Mouse (Mus musculus) kidney, embryonic 16.5 days (tissue): Measurements from ENCODE around the gene Eif3k. TPM values are rescaled to one million over a fixed set of nuclear protein-coding genes. Genes with fewer than 3 reads are reported as not detected.

Source experiments
- ATAC-seq: fragments of 200-750 bp; cut with Nextera tagmentation; 2 replicates; pipeline ENCODE4 v1.8.0; 2017; ENCODE audit warnings: moderate TSS enrichment; ENCODE audit not compliant: low FRiP score, low TSS enrichment
- H3K27ac ChIP-seq: fragments of 300-500 bp; sonication (generic); 2 replicates; pipeline ENCODE4 v1.5.1; 2014; ENCODE audit warnings: low read length
- H3K27me3 ChIP-seq: fragments of 300-500 bp; sonication (generic); 2 replicates; pipeline ENCODE4 v1.6.1; 2014; ENCODE audit warnings: low read length, control low read depth, mixed read lengths; ENCODE audit not compliant: insufficient read depth
- H3K36me3 ChIP-seq: fragments of 300-500 bp; sonication (generic); 2 replicates; pipeline ENCODE4 v1.6.1; 2014; ENCODE audit warnings: low read length, control low read depth, mixed read lengths; ENCODE audit not compliant: insufficient read depth
- H3K4me1 ChIP-seq: fragments of 300-500 bp; sonication (generic); 2 replicates; pipeline ENCODE4 v1.6.1; 2014; ENCODE audit warnings: low read length, control low read depth, mixed read lengths; ENCODE audit not compliant: insufficient read depth
- H3K4me2 ChIP-seq: fragments of 300-500 bp; sonication (generic); replicated peaks from 2 replicates; pipeline ENCODE4 v1.6.1; 2014; ENCODE audit warnings: low read depth, low read length
- H3K4me3 ChIP-seq: fragments of 300-500 bp; sonication (generic); 2 replicates; pipeline ENCODE4 v1.5.1; 2014; ENCODE audit warnings: mild to moderate bottlenecking, low read length
- H3K9ac ChIP-seq: fragments of 300-500 bp; sonication (generic); replicated peaks from 2 replicates; pipeline ENCODE4 v1.6.1; 2014; ENCODE audit warnings: low read length
- H3K9me3 ChIP-seq: fragments of 300-500 bp; sonication (generic); 2 replicates; pipeline ENCODE4 v1.6.1; 2016; ENCODE audit warnings: low read length, control low read depth
- WGBS: fragments of 180-500 bp; shearing (Covaris S2); extraction: QIAGEN DNeasy Blood & Tissue Kit; methylation state at CpG from one replicate; pipeline ENCODE4 v1.1.7; 2014; 5-methylcytosine and 5-hydroxymethylcytosine counted together
- polyA plus RNA-seq: library from polyadenylated mRNA; unstranded; fragments of >200 nt; fragmentation: Nextera tagmentation; extraction: Ambion mirVana; gene quantifications from 2 replicates; pipeline ENCODE4 v1.2.1, GENCODE M21; 2015

The Eif3k gene
- polyA plus RNA-seq: 406 and 407 TPM in 2 replicates

DNA sequence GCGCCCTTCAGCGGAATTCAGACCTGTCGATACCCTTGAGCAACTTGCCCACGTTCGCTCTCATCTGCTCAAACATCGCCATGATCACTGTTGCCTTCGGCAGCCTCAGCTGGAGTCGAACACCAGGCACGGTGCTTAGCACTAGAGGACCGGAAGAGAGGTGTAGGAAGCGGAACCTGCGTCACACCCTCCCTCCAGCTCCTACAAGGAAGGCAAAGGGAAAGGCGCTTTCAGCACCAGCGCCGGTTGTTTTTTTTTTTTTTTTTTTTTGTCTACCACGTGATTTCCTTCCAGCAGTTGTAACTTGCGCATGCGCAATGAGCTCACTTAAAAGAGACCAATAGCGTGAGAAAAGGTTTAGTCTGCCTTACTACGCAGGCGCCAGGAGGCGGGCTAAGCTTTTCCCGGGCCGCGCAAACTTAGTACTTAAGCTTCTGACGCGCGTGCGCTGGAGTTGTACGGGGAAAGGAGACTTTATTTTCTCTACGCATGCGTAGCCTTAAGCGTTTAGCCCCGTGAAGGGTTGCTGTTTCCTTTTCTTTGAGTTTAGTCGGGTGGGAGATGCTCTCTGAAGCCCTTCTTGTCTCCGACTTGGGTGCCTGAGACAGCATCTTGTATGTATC lies at the start of gene Eif3k, which contains the start of gene Map4k1:
Eif3k (minus strand) TSS at position 214 of the 623 bp plus-strand sequence.
Map4k1 (plus strand) TSS at position 400 of the 623 bp plus-strand sequence.
- Histone ChIP-seq H3K9me3 (no peaks in the 10 kb centered on the region), H3K9ac (peak within 1 kb of the TSS; percentile 95), H3K4me2 (peak within 1 kb of the TSS; percentile 99), H3K36me3 (peaks cover 30% of the 10 kb centered on the region), H3K27me3 (no peaks in the 10 kb centered on the region), H3K4me1 (peaks cover 21% of the 10 kb centered on the region), H3K4me3 (peak within 1 kb of the TSS; percentile 88), H3K27ac (peak within 1 kb of the TSS; percentile 90)
- peak; percentile 97 for ATAC-seq
- WGBS: under 1% methylated on average over 36 of the region's 36 CpGs

DNA sequence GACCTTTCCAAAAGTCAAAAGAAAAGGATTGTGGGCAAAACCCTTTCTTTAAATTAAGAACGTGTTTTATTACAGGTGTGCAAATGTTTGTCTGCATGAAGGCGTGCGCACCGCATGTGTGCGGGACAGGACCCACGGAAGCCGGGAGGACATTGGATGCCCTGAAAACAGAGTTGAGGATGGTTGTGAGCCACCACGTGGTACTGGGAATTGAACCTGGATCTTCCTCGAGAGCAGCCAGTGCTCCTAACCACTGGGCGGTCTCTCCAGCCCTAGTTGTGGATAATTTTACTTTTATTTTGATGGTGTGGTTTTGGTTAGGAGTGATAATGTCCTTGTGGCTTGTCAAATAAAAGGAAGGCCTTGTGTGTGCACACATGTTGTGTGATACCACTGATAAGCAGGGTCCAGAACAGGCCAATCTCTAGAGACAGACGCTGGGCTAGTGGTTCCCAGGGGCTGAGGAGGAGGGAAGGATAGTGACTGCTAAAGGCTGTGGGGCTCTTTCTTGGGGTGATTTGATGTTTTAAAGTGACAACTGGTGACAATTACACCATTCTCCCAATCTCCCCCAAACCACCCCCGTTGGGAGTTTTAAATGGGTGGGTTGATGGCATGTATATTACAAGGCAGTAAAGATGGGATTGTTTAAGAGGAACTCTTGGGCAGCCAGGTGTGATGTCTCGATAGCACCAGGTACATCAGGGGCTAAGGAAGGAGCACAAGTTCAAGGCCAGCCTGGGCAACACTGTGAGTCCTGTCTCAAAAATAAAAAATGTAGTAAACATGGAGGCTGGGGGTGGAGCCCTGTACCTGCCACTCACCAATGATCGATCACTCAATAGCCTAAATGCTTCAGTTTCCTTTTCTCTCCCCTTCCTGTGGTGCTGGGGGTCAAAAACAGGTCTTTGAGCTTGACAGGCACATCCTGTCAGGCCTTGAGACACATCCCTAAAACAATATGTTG lies 48.3 kb upstream of the Eif3k start:
- no peaks in the 10 kb centered on the region for H3K4me1 ChIP-seq
- no peaks in the 10 kb centered on the region for H3K9me3 ChIP-seq
- no peak overlapping the region for H3K9ac ChIP-seq
- 87% methylated on average over 14 of the region's 14 CpGs for WGBS
- H3K4me3 ChIP-seq: no peak overlapping the region
- H3K27ac ChIP-seq: no peak overlapping the region
- no peak for ATAC-seq
- no peak overlapping the region for H3K4me2 ChIP-seq
- H3K27me3 ChIP-seq: no peaks in the 10 kb centered on the region
- no peaks in the 10 kb centered on the region for H3K36me3 ChIP-seq

DNA sequence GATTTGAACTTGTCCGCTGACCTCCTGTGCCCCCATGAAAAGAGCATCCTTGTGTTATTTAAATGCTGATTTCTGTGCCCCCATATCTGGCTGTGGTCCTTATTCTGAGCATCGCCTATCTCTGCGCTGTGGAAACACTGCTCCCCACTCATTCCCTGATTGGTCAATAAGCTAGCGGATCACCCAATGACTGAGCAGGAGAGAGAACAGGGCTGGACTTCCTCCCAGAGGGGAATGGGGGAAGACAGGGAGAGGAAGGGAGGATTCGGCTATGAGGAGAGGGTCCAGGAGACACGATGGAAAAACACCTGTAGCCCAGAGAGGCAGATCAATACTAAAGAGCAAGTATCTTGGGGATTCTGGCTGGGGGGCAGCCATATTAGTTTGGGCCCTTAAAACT lies 47.1 kb upstream of the Eif3k start:
- no peak for ATAC-seq
- H3K9ac ChIP-seq: no peak overlapping the region
- no peaks in the 10 kb centered on the region for H3K4me1 ChIP-seq
- no peaks in the 10 kb centered on the region for H3K36me3 ChIP-seq
- 83% methylated on average over 6 of the region's 6 CpGs for WGBS
- no peak overlapping the region for H3K27ac ChIP-seq
- no peak overlapping the region for H3K4me3 ChIP-seq
- no peak overlapping the region for H3K4me2 ChIP-seq
- H3K27me3 ChIP-seq: no peaks in the 10 kb centered on the region
- no peaks in the 10 kb centered on the region for H3K9me3 ChIP-seq

DNA sequence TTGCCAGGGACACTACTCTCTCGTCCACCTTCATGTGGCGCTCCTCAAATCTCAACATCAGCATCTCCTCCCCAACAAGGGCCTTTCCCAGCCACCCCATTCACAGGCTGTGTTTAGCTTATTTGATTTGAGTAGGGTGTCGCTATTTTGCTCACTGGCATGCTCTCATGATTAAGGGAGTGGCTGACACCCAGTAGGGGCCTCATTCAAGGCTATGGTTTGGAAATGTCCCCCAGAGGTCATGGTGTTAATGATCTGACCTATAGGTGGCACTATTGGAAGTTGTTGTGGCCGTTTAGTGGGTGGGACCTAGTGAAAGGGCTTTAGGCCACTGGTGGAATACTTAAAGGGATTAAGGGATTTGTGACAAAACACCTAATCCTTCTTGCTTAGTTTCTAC lies 45.1 kb upstream of the Eif3k start:
- Histone ChIP-seq H3K4me1 (no peaks in the 10 kb centered on the region), H3K4me2 (no peak overlapping the region), H3K27me3 (no peaks in the 10 kb centered on the region), H3K27ac (no peak overlapping the region), H3K9me3 (no peaks in the 10 kb centered on the region), H3K9ac (no peak overlapping the region), H3K4me3 (no peak overlapping the region), H3K36me3 (no peaks in the 10 kb centered on the region)
- ATAC-seq: no peak
- WGBS: 85% methylated on average over 4 of the region's 4 CpGs

DNA sequence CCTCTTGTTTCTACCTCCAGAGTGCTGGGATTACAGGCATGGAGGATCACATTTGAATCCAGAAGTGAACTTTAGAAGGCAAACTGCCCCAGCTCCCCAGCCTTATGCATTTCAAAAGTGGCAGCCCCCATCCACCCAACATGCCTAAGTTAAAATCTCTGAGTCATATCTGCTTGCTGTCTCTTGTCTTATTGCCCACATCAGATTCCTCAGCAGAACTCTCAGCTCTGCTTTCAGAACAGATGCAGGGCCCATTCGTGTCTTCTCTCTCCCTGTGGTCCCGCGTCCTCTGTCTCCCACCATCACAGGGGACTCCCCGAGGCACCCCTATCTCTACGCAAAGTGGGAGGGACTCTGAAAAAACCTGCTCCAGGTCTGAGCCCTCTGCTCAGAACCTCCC lies 44.5 kb upstream of the Eif3k start:
- Histone ChIP-seq H3K27ac (no peak overlapping the region), H3K4me1 (no peaks in the 10 kb centered on the region), H3K4me2 (no peak overlapping the region), H3K9ac (no peak overlapping the region), H3K4me3 (no peak overlapping the region), H3K9me3 (no peaks in the 10 kb centered on the region), H3K36me3 (no peaks in the 10 kb centered on the region), H3K27me3 (no peaks in the 10 kb centered on the region)
- 91% methylated on average over 5 of the region's 5 CpGs for WGBS
- no peak for ATAC-seq

DNA sequence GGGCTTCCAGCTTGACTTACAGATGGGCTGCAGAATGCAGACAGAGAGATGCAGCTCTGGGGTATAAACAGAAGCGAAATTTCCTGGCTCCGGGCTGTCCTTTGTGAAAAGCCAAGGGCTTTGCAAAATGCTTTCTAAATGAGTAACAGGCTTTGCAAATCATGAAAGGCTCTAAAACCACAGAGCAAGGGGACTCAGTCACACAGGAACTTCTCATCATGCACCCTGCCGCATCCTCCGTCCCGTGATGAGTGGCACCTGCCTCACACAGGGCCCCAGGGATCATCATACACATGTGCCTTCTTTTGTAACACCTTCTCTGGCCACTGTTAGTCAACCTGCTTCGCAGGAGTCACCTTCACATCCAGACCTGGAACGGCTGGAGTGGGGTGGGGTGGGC lies 43.9 kb upstream of the Eif3k start:
- Histone ChIP-seq H3K9ac (no peak overlapping the region), H3K4me1 (no peaks in the 10 kb centered on the region), H3K4me2 (no peak overlapping the region), H3K9me3 (no peaks in the 10 kb centered on the region), H3K27ac (no peak overlapping the region), H3K4me3 (no peak overlapping the region), H3K36me3 (no peaks in the 10 kb centered on the region), H3K27me3 (peaks cover 6% of the 10 kb centered on the region)
- ATAC-seq: no peak
- WGBS: 80% methylated on average over 7 of the region's 7 CpGs

DNA sequence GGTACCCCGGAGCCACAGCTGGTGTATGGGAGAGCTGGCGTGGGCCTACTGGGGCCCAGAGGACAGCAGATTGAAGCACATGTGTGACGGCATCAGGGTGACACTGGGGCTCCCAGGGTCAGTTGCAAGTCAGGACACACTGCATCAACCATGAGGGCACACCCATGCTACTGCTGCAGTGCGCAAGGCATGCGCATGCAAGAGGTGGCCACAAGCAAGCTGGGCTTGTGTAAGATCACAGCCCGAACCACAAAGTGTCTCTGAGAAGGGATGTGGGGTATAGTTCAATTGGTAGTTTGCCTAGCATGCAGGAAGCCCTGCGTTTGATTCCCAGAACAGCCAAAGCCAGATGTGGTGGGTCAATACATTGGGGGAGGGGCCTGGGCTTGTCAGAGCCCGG lies 41.9 kb upstream of the Eif3k start:
- WGBS: 88% methylated on average over 8 of the region's 8 CpGs
- H3K27ac ChIP-seq: no peak overlapping the region
- peaks cover 26% of the 10 kb centered on the region for H3K27me3 ChIP-seq
- H3K4me2 ChIP-seq: no peak overlapping the region
- no peak overlapping the region for H3K9ac ChIP-seq
- no peak for ATAC-seq
- H3K4me1 ChIP-seq: peaks cover 4% of the 10 kb centered on the region
- no peaks in the 10 kb centered on the region for H3K9me3 ChIP-seq
- H3K36me3 ChIP-seq: no peaks in the 10 kb centered on the region
- no peak overlapping the region for H3K4me3 ChIP-seq

DNA sequence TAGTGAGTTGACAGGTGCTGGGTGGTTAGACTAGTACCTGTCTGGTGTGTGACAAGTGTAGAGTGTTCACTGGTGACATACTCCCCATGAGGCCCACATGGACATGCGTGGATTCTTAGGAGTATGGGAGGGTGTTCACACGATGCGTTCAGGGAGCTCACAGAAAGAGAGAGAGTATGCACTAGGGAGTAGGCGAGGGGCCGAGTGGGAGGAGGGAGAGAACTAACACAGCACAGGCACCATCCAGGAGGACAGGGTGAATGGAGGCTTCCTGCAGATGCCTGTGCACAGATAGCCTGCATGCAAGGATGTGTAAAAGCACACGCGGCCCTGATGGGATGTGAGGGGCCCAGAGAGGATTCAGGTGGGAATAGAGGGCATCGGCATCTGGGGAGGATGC lies 40.8 kb upstream of the Eif3k start:
- Histone ChIP-seq H3K4me2 (no peak overlapping the region), H3K9me3 (no peaks in the 10 kb centered on the region), H3K4me1 (peaks cover 4% of the 10 kb centered on the region), H3K27ac (no peak overlapping the region), H3K9ac (no peak overlapping the region), H3K27me3 (peaks cover 32% of the 10 kb centered on the region), H3K4me3 (no peak overlapping the region), H3K36me3 (no peaks in the 10 kb centered on the region)
- ATAC-seq: no peak
- 81% methylated on average over 8 of the region's 8 CpGs for WGBS

DNA sequence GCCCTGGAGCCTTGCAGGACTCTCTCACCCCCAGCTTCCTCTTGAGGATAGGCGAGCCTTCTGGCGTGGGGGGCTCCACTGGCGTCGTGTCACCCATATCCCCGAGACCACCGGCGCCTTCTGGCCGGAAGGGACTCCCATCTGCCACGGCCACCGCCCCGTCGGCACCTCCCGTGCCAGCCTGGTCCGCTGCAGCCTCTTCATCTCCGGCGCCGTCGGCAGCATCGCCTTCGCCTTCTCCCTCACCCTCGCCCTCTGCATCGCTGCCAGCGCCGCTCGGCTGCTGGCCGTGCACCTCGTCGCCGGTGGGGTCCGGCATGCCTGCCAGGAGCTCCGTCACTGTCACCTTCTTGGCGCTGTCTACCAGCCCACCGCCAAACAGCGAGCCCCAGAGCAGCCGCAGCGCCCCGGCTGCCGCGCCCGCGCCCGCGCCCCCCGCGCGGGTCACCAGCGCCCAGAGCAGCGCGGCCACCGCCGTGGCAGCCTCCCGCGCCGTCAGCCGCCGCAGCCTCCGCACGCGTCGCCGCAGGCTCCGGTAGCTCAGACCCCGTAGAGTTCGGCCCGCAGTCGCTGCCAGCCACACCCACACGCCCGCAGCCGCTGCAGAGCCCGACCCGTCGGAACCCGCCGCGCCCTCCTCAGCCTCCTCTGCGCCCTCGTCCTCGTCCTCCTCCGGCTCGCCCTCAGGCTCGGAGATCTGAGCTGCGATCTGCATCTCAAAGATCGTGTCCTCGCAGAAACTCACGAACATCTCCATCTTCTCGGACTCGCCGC lies 38.0 kb upstream of the Eif3k start:
- peaks cover 5% of the 10 kb centered on the region for H3K9me3 ChIP-seq
- H3K27me3 ChIP-seq: peaks cover 32% of the 10 kb centered on the region
- 2% methylated on average over 79 of the region's 88 CpGs for WGBS
- peaks cover 4% of the 10 kb centered on the region for H3K4me1 ChIP-seq
- no peak for ATAC-seq
- peak overlapping the region; percentile 46 for H3K4me3 ChIP-seq
- H3K36me3 ChIP-seq: no peaks in the 10 kb centered on the region
- H3K9ac ChIP-seq: peak overlapping the region; percentile 46
- no peak overlapping the region for H3K27ac ChIP-seq
- peak overlapping the region; percentile 71 for H3K4me2 ChIP-seq
